Mouse (Mus musculus): Measurements from ENCODE around the gene Mast3.

DNA sequence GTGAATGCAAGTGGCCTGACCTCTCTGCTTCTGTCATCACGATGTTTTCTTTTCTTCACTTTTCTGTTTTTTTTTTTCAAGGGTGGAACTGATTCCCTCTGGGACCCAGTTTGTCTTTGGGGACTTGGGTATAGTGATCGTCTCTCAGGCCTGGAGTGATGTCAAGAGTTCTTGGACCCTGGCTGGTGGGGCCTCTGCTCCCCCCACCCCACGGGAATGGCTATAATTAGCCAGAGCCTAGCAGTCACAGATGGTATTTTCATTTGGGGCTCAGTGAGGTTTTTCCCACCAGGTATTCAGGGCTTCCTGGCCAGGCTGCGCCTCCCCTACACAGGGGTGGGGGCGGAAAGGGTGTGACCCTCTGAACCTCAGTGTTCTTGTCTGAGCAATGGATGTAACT lies 63.2 kb downstream of the Mast3 start:
- no peak for TF ChIP-seq POLR2A (IDR thresholded peaks at IDR 0.05; ENCODE audit: low read depth, low read length)
- TF ChIP-seq CTCF (IDR thresholded peaks at IDR 0.05; ENCODE audit: extremely low read depth, insufficient read depth, insufficient read length, insufficient replicate concordance), result no peak

Measured in spleen, adult 2 months (tissue).